Mouse (Mus musculus) ES-E14 (cell line): ENCODE results near the gene Llgl1. TPM values are rescaled to one million over a fixed set of nuclear protein-coding genes. Genes with fewer than 3 reads are reported as not detected.

ENCODE experiments used
- DNase-seq: peaks from one replicate; pipeline ENCODE4 v3.0.0-alpha.2; 2013; ENCODE audit warnings: low read depth, low spot score
- H3K27ac ChIP-seq: 2 replicates; pipeline ENCODE4 v1.5.1; 2012; ENCODE audit warnings: low read depth, mild to moderate bottlenecking, low read length, moderate library complexity, mixed read lengths; ENCODE audit not compliant: poor library complexity, insufficient read depth, severe bottlenecking
- H3K36me3 ChIP-seq: 2 replicates; pipeline ENCODE4 v1.6.1; 2012; ENCODE audit warnings: mild to moderate bottlenecking, low read length, moderate library complexity, mixed read lengths; ENCODE audit not compliant: control insufficient read depth, poor library complexity, insufficient read depth, severe bottlenecking
- H3K4me1 ChIP-seq, 2 experiments: fragments of 150-350 bp in 1 of 2; sonication (generic) in 1 of 2; 2 replicates each; pipeline ENCODE4 v1.6.1; 2012; ENCODE audit warnings: low read length in 2 of 2, mild to moderate bottlenecking in 1 of 2, mixed read lengths in 1 of 2; ENCODE audit not compliant: control insufficient read depth in 2 of 2, insufficient read depth in 2 of 2, poor library complexity in 1 of 2
- H3K4me3 ChIP-seq, 2 experiments: fragments of 150-350 bp in 1 of 2; sonication (generic) in 1 of 2; 2 replicates each; pipeline ENCODE4 v1.5.1; 2012; ENCODE audit warnings: low read length in 2 of 2, low read depth in 1 of 2, mild to moderate bottlenecking in 1 of 2, mixed read lengths in 1 of 2; ENCODE audit not compliant: insufficient read depth in 1 of 2, poor library complexity in 1 of 2, severe bottlenecking in 1 of 2
- H3K9ac ChIP-seq: 2 replicates; pipeline ENCODE4 v1.6.1; 2012; ENCODE audit warnings: low read depth, mild to moderate bottlenecking, low read length, mixed read lengths; ENCODE audit not compliant: poor library complexity, insufficient read depth, severe bottlenecking
- H3K9me3 ChIP-seq: fragments of 150-350 bp; sonication (generic); 2 replicates; pipeline ENCODE4 v1.6.1; 2012; ENCODE audit warnings: low read depth, mild to moderate bottlenecking, low read length; ENCODE audit not compliant: control insufficient read depth, insufficient read depth
- CHD2 ChIP-seq: IDR thresholded peaks from 2 replicates; pipeline ENCODE4 v1.6.1; 2014; ENCODE audit warnings: mild to moderate bottlenecking, low read depth, low read length, inconsistent platforms
- HCFC1 ChIP-seq: IDR thresholded peaks from 2 replicates; pipeline ENCODE4 v1.6.1; 2012; ENCODE audit warnings: low read length, inconsistent platforms, borderline replicate concordance; ENCODE audit not compliant: insufficient read depth
- MAFK ChIP-seq: IDR thresholded peaks from 2 replicates; pipeline ENCODE4 v1.6.1; 2014; ENCODE audit warnings: mild to moderate bottlenecking, low read depth, low read length, inconsistent platforms; ENCODE audit not compliant: insufficient read depth
- ZC3H11A ChIP-seq: IDR thresholded peaks from 2 replicates; pipeline ENCODE4 v1.6.1; 2012; ENCODE audit warnings: low read depth, mild to moderate bottlenecking, inconsistent platforms, low read length, borderline replicate concordance
- ZNF384 ChIP-seq: IDR thresholded peaks from 2 replicates; pipeline ENCODE4 v1.6.1; 2012; ENCODE audit warnings: low read depth, low read length, inconsistent platforms
- in situ Hi-C, 2 experiments: fragments of 600-800 bp; cut with MboI; formaldehyde crosslinking; loops; one replicate each; pipeline ENCODE4 v1.15.1; 2025; ENCODE audit warnings: low sequenced_read_pairs in 2 of 2, inconsistent platforms in 1 of 2; ENCODE audit not compliant: unreplicated experiment in 2 of 2
- total RNA-seq: library from RNA; depleted of rRNA; stranded (reverse); fragments of 300-350 nt; gene quantifications from 2 replicates; pipeline ENCODE4 v1.2.3, GENCODE M21; 2012

Llgl1 gene
- total RNA-seq, 1 experiment = 25.5 TPM

GRCm38 (mm10) chr11:60709481-60710465 is 10.2 kb downstream of the Llgl1 start:
- in situ Hi-C loops = no loop called here
- Histone ChIP-seq H3K4me1 (peaks cover 4 to 8% of the 10 kb centered on the region in 2 experiments; a peak in 2 of 4 replicates), H3K4me3 (no peak overlapping the region), H3K9me3 (no peaks in the 10 kb centered on the region), H3K9ac (no peak overlapping the region), H3K27ac (no peak overlapping the region), H3K36me3 (peaks cover 88% of the 10 kb centered on the region)
- DNase-seq = no peak
- no peak for TF ChIP-seq ZNF384
- no peak for TF ChIP-seq MAFK
- TF ChIP-seq ZC3H11A = no peak
- no peak for TF ChIP-seq HCFC1
- no peak for TF ChIP-seq CHD2

- TF ChIP-seq CHD2 = no peak
- no peak for TF ChIP-seq ZC3H11A
- TF ChIP-seq ZNF384 = no peak
- TF ChIP-seq MAFK = no peak
- TF ChIP-seq HCFC1 = no peak
- in situ Hi-C loops = no loop called here
- peaks cover 4 to 8% of the 10 kb centered on the region in 2 experiments; a peak in 2 of 4 replicates for H3K4me1 ChIP-seq
- H3K9ac ChIP-seq = peak overlapping the region; percentile 2; the same call in 1 of the 2 replicates
- H3K27ac ChIP-seq = no peak overlapping the region
- peak overlapping the region; percentile 9 to 31; a peak in 2 of 4 replicates for H3K4me3 ChIP-seq
- H3K9me3 ChIP-seq = no peaks in the 10 kb centered on the region
- H3K36me3 ChIP-seq = peaks cover 89% of the 10 kb centered on the region
- DNase-seq = no peak
Observed at GRCm38 (mm10) chr11:60711218-60711617, 11.7 kb downstream of the Llgl1 start.

GRCm38 (mm10) chr11:60712040-60712439 is 12.5 kb downstream of the Llgl1 start:
- H3K36me3 ChIP-seq = peaks cover 83% of the 10 kb centered on the region
- peaks cover 4 to 6% of the 10 kb centered on the region in 2 experiments; a peak in 2 of 4 replicates for H3K4me1 ChIP-seq
- DNase-seq = no peak
- H3K9me3 ChIP-seq = no peaks in the 10 kb centered on the region
- in situ Hi-C loops = no loop called here
- H3K27ac ChIP-seq = no peak overlapping the region
- H3K4me3 ChIP-seq = no peak overlapping the region
- TF ChIP-seq HCFC1 (no peak), CHD2 (no peak), ZNF384 (no peak), MAFK (no peak), ZC3H11A (no peak)
- H3K9ac ChIP-seq = no peak overlapping the region

GRCm38 (mm10) chr11:60712639-60713255 is 13.2 kb downstream of the Llgl1 start:
- peaks cover 79% of the 10 kb centered on the region for H3K36me3 ChIP-seq
- H3K27ac ChIP-seq = no peak overlapping the region
- TF ChIP-seq HCFC1 (no peak), ZNF384 (no peak)
- no peaks in the 10 kb centered on the region for H3K9me3 ChIP-seq
- no peak for DNase-seq
- no peak overlapping the region for H3K4me3 ChIP-seq
- peaks cover 4 to 6% of the 10 kb centered on the region in 2 experiments; a peak in 2 of 4 replicates for H3K4me1 ChIP-seq
- in situ Hi-C loops = no loop called here
- no peak overlapping the region for H3K9ac ChIP-seq
